Mouse (Mus musculus) cerebellum, adult 9-11 months (tissue): Measurements from ENCODE around the gene Tmem185b.

Experiments used
- DNase-seq: peaks from one replicate; pipeline ENCODE4 v3.0.0; 2022

Gene Tmem185b

DNA sequence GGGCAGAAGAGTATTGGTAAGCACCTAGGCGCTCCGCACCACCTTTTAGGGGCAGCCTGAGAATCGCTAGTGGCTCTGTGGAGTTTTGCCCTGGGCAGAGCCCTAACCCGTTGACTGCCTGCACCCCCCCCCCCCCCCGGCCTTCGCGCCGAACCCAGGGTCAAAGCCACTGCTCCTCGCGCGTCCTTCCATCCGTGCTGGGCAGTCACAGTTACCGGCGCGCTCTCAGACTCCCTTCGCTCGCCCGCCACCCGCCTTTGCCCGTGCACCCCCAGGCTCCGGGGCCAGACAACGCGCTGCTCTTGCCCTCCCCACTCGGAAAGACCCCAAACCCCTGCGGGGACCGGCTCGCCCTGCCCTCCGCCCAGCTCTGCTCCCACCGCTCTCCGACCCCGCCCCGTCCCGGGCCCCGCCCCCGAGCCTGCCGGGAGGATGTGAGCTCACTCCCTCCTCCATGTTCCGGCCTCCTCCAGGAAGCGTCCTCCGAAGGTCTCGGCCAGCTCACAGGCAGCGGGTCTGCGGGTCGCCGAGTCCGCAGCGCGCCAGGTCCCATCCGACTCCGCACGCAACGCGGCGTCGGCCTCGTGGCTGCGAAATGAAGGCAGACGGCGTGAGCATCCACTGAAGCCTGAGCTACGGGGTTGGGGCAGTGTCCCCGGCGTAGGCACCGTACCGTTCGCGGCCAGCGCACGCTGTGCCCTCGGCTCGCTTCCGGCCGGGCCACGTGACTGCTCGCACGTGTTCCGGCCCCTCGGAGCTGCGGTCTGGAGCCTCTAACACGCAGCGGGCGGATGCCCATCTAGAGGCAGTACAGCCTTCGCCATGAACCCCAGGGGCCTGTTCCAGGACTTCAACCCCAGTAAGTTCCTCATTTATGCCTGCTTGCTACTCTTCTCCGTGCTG, at the start of gene Tmem185b:
Gene Tmem185b (plus strand): TSS at position 472 of the 903 bp plus-strand sequence.
- peak; percentile 91 for DNase-seq

GRCm38 (mm10) chr1:119476905-119477353, 49.0 kb upstream of the Tmem185b start:
- no peak for DNase-seq

DNA sequence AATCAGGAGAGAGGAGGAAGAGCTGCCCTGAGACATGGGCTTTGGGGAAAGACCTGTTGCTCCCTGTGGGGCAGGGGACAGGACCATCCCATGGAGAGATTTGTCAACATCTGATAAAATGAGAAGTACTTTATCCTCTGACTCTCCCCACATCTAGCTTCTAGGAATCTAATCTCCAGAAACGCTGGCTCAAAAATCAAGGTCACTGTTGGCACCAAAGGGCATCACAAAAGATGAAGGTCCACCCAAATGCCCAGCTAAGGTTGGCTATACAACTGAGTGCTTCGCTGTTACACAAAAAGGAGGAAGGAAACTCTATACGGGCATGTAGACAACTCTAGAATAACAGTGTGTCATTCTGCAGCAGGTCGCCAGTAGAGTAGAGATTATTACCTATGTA, 46.3 kb upstream of the Tmem185b start:
- DNase-seq, result no peak

DNA sequence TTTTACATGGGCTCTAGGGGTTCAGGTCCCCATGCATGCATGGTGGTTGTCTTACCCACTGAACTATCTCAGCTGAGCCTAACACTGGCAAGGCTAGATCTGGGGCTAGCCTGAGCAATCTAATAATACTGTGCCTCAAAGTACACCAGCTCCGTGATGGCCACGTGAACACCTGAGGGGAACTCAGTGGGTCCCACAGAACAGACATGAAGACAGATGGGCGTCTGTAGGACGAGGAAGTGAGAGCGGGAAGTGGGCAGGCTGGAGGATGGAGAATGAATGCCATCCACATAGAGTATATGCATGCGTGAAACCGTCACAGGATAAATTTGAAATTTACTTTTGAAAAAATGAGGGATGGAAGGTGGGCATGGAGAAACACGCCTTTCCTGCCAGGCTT, 45.3 kb upstream of the Tmem185b start:
- DNase-seq, result no peak

DNA sequence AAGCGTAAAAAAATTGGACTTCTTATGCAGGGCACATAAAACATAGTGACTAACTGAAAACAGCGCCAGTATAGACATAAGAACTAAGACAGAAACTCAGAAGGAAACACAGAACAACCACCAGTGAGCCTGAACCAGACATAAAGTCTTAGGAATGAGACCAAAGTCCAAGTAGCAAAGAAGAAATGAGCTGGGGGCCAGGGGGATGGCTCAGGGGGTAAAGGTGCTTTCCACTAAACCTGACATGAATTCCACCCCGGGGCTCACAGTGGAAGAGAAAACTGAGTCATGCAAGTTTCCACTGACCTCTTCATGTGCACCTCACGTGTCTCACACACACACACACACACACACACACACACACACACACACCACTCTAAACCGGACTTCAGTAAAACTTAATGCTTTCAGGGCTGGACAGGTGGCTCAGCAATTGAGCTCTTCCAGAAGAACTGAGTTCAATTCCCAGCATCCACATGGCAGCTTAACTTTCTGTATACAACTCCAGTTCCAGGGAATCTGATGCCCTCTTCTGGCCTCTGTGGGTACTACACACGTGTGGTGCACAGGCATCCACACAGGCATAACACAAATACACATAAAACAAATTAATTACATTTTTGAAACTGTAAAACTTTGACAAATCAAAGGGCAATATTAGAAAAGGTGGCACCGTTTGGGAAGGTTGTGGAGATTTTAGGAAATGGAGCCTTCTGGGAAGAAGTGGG, 44.6 kb upstream of the Tmem185b start:
- DNase-seq, result no peak

DNA sequence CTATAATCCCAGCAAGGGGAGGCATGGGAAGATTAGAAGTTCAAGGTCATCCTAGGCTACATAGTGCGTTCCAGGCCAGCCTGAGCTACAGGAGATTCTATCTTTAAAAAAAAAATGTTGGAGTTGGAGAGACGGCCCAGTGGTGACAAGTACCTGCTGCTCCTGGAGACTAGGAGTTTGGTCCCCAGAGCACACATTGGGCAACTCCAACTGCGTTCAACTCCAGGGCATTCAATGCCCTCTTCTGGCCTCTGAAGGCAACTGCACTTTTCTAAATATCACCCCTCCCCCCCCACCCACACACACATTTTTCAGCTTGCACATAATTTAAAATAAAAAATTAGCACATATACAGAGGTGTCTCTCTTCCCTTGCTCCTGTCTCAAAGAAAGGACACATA, 43.1 kb upstream of the Tmem185b start:
- no peak for DNase-seq

- DNase-seq, result no peak
Observed at GRCm38 (mm10) chr1:119484457-119484856, 41.5 kb upstream of the Tmem185b start.

GRCm38 (mm10) chr1:119485825-119486224, 40.1 kb upstream of the Tmem185b start:
- no peak for DNase-seq

DNA sequence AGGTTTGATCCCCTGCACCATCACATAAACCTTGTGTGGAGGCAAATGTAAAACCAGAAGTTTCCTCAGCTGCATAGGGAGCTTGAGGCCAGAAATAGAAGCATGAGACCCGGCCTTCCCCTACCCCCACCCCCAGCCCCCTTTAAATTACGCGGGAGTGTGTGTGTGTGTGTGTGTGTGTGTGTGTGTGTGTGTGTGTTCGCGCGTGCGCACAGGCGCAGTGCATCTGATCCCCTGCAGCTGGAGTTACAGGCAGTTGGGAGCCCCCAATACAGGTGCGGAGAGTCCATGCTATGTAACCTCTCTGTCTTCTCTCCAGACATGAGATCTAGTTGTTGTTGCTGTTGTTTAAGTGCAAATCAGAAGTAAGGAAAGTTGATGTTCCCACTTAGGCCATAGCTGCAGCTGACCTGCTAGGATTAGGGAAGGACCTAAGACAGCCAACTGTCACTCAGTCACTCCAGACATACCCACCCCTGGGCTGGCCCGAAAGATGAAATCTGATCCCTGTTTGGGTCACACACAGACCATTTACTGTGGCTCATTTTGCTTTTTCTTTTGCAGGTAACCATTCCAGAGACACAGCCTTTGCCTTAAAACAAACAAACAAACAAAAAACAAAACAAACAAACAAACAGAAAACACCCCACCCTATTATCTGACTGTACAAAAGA, 37.9 kb upstream of the Tmem185b start:
- DNase-seq, result no peak

- DNase-seq, result no peak
Observed at GRCm38 (mm10) chr1:119490765-119491164, 35.2 kb upstream of the Tmem185b start.

- DNase-seq, result no peak
Observed at GRCm38 (mm10) chr1:119492097-119492496, 33.9 kb upstream of the Tmem185b start.

- no peak for DNase-seq
Observed at GRCm38 (mm10) chr1:119492505-119492904, 33.5 kb upstream of the Tmem185b start.

GRCm38 (mm10) chr1:119494024-119494711, 31.8 kb upstream of the Tmem185b start:
- no peak for DNase-seq

GRCm38 (mm10) chr1:119494712-119495395, 31.1 kb upstream of the Tmem185b start:
- DNase-seq, result peak; percentile 81

GRCm38 (mm10) chr1:119495396-119495775, 30.6 kb upstream of the Tmem185b start:
- peak; percentile 91 for DNase-seq

DNA sequence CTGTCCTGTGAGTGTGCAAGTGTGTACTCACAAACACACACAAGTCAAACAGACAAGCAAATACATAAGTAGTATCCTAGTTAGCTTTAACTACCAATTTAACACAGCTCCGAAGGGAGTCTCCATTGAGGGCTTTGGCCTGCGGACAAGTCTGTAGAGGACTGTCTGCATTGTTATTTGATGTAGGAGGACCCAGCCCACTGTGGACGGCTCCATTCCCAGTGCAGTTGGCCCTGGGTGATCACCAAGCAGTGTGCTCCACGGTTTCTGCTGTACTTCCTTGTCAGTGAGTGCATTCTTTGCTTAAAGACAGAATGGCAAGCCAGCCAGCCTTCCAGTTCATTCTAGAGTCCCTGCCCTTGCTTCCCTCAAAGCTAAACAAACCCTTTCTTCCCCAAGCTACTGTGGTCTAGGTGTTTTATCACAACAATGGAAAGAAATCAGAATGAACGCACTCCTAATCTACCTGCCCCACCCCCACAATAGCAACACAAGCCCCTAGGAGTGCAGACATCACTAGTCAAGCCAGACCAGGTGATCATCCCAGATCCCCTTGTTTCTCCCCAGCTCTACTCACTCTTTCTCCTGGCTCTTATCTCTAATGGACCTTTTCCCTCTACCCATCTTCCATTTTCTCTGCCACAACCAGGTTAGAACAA, 28.5 kb upstream of the Tmem185b start:
- DNase-seq, result no peak

GRCm38 (mm10) chr1:119498536-119499231, 27.3 kb upstream of the Tmem185b start:
- no peak for DNase-seq

DNA sequence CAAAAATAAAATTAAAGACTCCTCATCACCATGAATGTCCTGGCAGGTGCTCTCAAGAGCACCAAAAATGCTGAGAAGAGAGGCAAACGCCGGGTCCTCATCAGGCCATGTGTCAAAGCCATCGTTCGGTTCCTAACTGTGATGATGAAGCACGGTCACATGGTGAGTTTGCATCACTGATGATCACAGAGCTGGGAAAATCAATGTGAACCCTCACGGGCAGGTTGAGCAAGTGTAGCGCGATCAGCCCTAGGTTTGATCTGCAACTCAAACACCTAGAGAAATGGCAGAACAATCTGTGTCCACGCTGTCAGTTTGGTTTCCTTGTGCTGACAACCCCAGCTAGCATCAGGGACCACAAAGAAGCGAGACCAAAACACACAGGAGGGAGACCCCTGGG, 26.5 kb upstream of the Tmem185b start:
- no peak for DNase-seq

GRCm38 (mm10) chr1:119501881-119502280, 24.1 kb upstream of the Tmem185b start:
- no peak for DNase-seq

DNA sequence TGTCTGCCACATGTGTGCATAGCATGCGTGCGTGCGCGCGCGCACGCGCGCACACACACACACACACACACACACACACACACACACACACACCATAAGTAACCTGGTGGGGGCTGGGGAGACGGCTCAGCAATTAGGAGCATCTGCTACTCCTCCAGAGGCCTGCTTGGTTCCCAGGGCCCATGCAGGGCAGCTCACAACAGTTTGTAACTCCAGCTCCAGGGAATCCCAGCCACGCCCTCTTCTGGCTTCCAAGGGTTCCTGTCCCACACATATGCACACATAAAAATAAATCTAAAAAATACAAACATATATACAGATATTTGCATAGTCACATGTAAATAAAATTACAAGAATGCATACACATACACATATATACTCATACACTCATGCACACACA, 23.2 kb upstream of the Tmem185b start:
- DNase-seq, result no peak

DNA sequence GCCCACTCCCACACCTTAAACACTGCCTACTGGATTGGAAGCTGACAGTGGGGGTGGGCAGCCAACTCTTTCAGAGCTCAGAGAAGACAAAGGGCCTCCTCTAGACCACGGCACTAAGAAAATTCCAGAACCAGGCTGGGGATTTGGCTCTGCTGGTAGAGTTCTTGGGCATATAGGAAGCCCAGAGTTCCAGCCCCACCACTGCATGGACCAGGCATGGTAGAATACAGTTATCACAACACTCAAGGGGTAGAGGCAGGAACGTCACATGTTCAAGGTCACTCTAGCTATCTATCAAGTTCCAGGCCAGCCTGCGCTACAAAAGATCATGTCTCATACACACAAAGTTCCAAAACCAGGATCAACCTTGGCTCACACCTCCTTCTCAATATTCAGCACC, 22.8 kb upstream of the Tmem185b start:
- no peak for DNase-seq
